Mouse (Mus musculus) olfactory bulb, adult 2 months (tissue): ENCODE measurements around the gene Magi2. TPM values are rescaled to one million over a fixed set of nuclear protein-coding genes. Genes with fewer than 3 reads are reported as not detected.

Source experiments
- H3K27ac ChIP-seq: fragments of 200-500 bp; 2 replicates; pipeline ENCODE4 v1.5.1; 2012; ENCODE audit warnings: low read depth, low read length; ENCODE audit not compliant: insufficient read depth
- H3K4me1 ChIP-seq: fragments of 200-500 bp; 2 replicates; pipeline ENCODE4 v1.6.1; 2012; ENCODE audit warnings: low read length; ENCODE audit not compliant: control insufficient read depth, insufficient read depth
- H3K4me3 ChIP-seq: fragments of 200-500 bp; 2 replicates; pipeline ENCODE4 v1.5.1; 2012; ENCODE audit warnings: mild to moderate bottlenecking, low read depth, low read length, moderate library complexity; ENCODE audit not compliant: insufficient read depth
- CTCF ChIP-seq: fragments of 200-500 bp; IDR thresholded peaks from 2 replicates; pipeline ENCODE4 v1.5.1; 2012; ENCODE audit warnings: low read depth, mild to moderate bottlenecking, low read length, moderate library complexity; ENCODE audit not compliant: insufficient read depth
- POLR2A ChIP-seq: fragments of 200-500 bp; IDR thresholded peaks from 2 replicates; pipeline ENCODE4 v1.6.1; 2012; ENCODE audit warnings: mild to moderate bottlenecking, low read depth, low read length, moderate library complexity; ENCODE audit not compliant: insufficient read depth
- WGBS: fragments of 180-500 bp; shearing (Covaris S2); methylation state at CpG from one replicate; pipeline ENCODE4 v1.1.7; 2018; 5-methylcytosine and 5-hydroxymethylcytosine counted together
- polyA plus RNA-seq: library from polyadenylated mRNA; stranded (reverse); fragments of >200 nt; gene quantifications from 2 replicates; pipeline ENCODE4 v1.2.4, GENCODE M21; 2012; ENCODE audit warnings: low replicate concordance; ENCODE audit not compliant: missing spikeins, insufficient read depth, insufficient read length

The Magi2 gene
- polyA plus RNA-seq, 1 experiment, result not detected

DNA sequence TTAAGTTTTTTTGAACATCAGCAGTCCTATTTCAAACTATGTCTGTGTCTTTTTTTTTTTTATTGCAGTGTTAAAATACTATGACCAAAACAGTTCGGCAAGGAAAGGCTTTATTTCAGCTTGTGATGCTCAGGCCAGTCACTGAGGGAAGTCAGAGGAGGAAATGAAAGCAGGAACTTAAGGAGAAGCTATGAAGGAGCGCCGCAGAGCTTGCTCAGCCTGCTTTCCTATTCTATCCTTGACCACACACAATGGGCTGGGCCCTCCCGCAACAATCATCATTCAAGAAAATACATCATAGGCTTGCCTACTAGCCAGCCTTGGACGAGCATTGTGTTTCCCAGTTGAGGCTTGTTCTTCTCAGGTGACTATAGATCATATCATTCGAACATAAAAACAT, 669.1 kb downstream of the Magi2 start:
- no peaks in the 10 kb centered on the region for H3K4me1 ChIP-seq
- TF ChIP-seq CTCF, result no peak
- no peak for TF ChIP-seq POLR2A
- WGBS, result 90% methylated on average over 6 of the region's 6 CpGs
- H3K4me3 ChIP-seq, result no peak overlapping the region
- H3K27ac ChIP-seq, result no peak overlapping the region

DNA sequence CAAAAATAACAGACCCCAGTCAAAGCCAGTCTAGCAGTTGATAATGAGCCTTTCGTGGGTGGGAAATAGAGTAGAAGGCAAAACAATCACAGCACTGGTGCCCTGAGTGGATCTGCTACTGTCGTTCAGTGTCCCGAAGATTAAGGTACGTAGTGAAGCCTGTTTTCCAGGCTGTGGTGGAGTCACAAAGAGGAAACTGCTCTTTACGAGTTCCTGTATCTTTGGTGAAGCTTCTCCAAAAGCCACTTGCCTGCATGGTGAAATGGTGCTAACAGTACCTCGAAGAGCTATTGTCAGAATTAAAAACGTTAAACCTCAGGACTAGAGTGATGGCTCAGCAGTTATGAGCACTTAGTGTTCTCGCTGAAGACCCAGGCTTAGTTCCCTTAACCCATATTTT, 674.8 kb downstream of the Magi2 start:
- peaks cover 1% of the 10 kb centered on the region; the same call in 1 of the 2 replicates for H3K4me1 ChIP-seq
- H3K4me3 ChIP-seq, result no peak overlapping the region
- WGBS, result 87% methylated on average over 8 of the region's 8 CpGs
- no peak overlapping the region for H3K27ac ChIP-seq
- TF ChIP-seq POLR2A (no peak), CTCF (no peak)

DNA sequence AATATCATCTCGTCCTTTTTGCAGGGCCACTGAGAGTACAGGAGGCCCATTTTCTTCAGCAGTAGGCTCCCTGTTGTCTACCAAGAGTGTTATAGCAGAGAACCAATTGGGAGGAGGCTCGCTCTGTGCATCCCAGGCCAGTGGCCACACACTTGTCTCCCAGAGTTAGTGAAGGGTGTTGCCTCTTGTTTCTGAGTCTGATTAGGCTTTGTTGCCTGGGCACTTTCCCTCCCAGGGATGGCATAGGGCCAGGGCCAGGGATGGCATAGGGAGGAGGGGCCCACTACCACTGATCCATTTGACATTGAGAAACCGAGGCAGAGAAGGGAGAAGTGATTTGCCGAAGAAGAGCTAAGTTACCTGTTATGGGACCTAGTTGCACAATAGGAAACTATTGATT, 679.8 kb downstream of the Magi2 start:
- Histone ChIP-seq H3K27ac (no peak overlapping the region), H3K4me1 (peaks cover 6% of the 10 kb centered on the region), H3K4me3 (no peak overlapping the region)
- WGBS, result 79% methylated on average over 4 of the region's 4 CpGs
- no peak for TF ChIP-seq CTCF

DNA sequence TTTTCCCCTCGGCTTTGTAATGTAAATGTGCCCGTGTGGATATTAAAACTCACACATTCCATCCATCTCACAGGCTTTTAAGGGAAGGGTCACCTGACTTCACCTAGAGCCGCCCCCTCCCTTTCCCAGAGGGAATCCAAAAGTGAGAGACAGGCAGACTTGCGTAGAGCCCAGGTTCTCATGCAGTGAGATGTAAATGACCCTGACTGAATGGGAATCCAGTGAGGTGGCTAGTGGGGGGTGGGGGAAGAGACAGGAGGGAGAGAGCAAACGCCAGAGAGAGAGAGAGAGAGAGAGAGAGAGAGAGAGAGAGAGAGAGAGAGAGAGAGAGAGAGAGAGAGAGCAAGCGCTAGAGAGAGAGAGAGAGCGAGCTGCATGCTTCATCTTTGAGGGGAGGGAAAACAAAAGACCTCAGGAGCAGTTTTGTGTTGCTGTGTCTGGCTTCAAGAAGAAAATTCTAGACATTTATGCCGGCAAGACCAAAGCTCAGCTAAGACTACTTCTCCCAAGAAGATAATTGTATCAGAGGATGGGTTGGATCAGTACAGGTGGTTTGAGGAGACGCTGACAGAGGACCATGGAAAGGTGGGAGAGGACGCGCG, 680.6 kb downstream of the Magi2 start:
- 3% methylated on average over 12 of the region's 12 CpGs for WGBS
- Histone ChIP-seq H3K4me3 (peak overlapping the region; percentile 44), H3K27ac (peak overlapping the region; percentile 27), H3K4me1 (peaks cover 6% of the 10 kb centered on the region)
- TF ChIP-seq CTCF (no peak), POLR2A (no peak)

DNA sequence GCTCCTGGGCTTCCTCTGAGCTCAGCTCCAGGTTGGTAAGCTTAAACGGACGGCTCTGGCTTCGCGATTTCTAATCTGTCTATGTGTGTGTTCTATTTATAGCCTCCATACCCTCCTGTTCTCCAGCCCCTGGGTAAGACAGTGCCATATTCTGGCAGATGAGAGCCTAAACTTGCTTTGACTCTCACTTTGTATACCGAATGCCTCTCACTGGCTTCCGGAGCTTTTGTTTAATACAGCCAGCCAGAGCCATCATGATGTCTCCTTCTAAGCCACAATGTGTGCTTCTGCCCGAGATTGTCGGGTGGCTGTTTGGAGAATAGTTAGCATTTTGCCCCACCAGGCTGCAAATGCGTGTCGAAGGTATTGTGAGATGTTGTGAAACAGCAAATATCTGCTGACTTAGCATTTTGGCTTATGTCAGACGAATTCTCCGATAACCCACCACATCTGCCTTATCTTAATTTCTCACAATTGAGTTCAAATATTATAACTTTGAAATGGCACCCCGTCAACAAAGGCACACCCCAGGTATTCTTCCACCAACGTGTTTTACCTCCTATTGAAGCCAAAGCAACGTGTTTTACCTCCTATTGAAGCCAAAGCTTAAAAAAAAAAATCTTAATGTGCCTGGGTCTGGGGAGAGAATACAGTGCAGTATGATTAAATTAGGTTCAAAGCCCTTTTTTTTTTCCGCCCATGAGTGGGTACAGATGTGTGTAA, 681.3 kb downstream of the Magi2 start:
- TF ChIP-seq CTCF (no peak), POLR2A (no peak)
- under 1% methylated on average over 16 of the region's 16 CpGs for WGBS
- peak overlapping the region; percentile 27 for H3K27ac ChIP-seq
- peak overlapping the region; percentile 44 for H3K4me3 ChIP-seq
- H3K4me1 ChIP-seq, result peaks cover 6% of the 10 kb centered on the region

DNA sequence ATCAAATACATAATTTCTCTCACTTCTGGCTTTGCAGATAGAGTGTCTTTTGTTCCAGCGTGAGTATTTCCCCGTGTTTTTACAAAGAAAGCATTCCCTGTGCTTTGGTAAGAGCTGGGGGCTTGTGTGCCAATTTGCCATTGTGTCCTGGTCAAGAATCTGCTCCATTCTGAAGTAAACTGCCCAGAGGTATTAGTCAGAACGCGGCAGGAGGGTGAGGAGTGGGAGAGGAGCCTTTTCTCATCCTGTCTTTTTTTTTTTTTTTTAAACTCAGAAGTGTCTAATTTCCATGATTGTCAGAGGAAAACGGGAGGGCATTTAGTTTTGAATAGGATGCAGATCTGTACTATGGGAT, 681.8 kb downstream of the Magi2 start:
- Histone ChIP-seq H3K27ac (peak overlapping the region; percentile 27), H3K4me3 (peak overlapping the region; percentile 50), H3K4me1 (peaks cover 6% of the 10 kb centered on the region)
- TF ChIP-seq POLR2A (no peak), CTCF (no peak)
- WGBS, result 0% methylated on average over 5 of the region's 5 CpGs

DNA sequence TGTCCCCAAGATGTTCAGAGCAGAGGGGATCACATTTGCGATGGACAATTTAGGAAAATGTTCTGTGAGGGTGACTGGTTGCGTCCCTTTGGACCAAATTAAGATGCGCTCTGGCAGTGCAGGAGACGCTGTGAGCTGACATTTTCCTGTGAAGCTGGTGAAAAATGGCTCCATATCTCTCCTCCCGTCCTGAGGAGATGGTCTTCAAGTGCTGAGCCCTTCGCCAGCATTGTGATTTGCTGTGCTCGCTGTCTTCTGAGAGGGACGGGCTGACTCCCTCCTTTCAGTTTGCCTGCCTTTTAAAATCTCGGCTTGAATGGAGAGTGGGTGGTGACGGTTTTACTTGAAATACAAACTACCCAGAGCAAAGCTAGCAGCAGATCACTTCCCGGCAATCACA, 682.2 kb downstream of the Magi2 start:
- TF ChIP-seq CTCF (no peak), POLR2A (no peak)
- 3% methylated on average over 11 of the region's 11 CpGs for WGBS
- Histone ChIP-seq H3K27ac (peak overlapping the region; percentile 27), H3K4me3 (peak overlapping the region; percentile 50), H3K4me1 (peaks cover 6% of the 10 kb centered on the region)

DNA sequence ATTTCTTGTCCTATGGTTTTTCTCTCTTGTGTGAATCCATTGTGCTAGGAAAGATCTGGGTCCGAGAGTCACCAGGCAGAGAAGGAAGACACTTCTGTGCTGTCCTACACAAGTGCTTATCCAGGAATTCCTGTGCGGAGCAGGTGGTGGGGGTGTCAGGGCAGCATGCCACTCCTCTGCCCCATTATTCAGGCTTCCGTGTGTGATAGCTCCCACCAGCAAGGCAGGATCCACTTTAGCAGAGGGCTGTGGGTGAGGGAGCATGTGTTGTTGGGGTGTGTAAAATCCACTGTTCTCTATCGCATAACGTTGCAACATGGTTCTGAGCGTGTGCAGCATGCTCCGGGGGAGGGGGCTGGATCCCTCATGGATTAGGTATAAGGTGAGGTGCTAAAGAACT, 682.8 kb downstream of the Magi2 start:
- 43% methylated on average over 7 of the region's 7 CpGs for WGBS
- H3K4me1 ChIP-seq, result peaks cover 6% of the 10 kb centered on the region
- peak overlapping the region; percentile 53 for H3K4me3 ChIP-seq
- TF ChIP-seq CTCF, result no peak
- TF ChIP-seq POLR2A, result no peak
- peak overlapping the region; percentile 37; the same call in 1 of the 2 replicates for H3K27ac ChIP-seq

DNA sequence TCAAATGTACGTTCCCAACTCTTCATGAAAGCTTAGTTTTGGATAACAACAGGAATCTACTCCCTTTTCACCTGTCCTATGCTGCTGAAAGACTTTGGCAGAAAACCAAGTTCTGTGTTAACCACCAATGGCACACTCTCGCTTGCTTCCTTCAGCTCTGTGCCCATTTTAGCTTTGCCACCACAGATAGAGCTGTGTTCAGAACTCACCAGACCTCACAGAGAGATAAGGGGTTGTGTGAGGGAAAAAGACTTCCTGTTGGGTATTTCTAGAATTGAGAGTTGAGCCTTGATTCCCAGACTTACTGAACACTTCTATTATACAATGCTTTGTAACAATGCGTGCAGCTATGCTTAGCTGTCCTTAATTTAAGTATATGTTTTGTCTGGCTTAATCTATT, 705.3 kb downstream of the Magi2 start:
- TF ChIP-seq CTCF, result no peak
- no peak for TF ChIP-seq POLR2A

DNA sequence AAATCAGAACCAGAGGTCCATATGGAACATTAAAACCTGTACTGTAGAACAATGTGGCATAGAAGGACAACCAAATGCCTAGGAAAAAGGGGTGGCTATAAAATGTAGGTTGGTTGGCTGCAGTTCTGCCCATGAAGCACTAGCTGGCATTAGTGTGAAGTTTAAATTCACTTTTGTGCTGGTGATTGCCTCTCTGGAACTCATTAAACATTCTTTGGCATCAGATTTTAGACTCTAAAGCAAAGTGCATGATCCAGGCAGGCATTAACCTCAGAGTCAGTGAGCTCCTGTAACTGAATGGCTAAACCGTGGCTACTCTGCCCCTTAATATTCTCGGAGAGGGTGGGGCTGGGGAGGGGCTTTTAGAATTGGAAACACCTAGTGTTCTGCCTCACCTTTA, 706.4 kb downstream of the Magi2 start:
- no peak overlapping the region for H3K27ac ChIP-seq
- 50% methylated on average over 2 of the region's 2 CpGs for WGBS
- no peaks in the 10 kb centered on the region for H3K4me1 ChIP-seq
- no peak overlapping the region for H3K4me3 ChIP-seq
- no peak for TF ChIP-seq POLR2A
- TF ChIP-seq CTCF, result no peak

More for the DNA sequence above, 705.3 kb downstream of the Magi2 start:
- 72% methylated on average over 3 of the region's 3 CpGs for WGBS
- no peak overlapping the region for H3K27ac ChIP-seq
- H3K4me3 ChIP-seq, result no peak overlapping the region
- H3K4me1 ChIP-seq, result no peaks in the 10 kb centered on the region
